Mouse (Mus musculus): ENCODE data around the gene Eng.

Eng gene

DNA sequence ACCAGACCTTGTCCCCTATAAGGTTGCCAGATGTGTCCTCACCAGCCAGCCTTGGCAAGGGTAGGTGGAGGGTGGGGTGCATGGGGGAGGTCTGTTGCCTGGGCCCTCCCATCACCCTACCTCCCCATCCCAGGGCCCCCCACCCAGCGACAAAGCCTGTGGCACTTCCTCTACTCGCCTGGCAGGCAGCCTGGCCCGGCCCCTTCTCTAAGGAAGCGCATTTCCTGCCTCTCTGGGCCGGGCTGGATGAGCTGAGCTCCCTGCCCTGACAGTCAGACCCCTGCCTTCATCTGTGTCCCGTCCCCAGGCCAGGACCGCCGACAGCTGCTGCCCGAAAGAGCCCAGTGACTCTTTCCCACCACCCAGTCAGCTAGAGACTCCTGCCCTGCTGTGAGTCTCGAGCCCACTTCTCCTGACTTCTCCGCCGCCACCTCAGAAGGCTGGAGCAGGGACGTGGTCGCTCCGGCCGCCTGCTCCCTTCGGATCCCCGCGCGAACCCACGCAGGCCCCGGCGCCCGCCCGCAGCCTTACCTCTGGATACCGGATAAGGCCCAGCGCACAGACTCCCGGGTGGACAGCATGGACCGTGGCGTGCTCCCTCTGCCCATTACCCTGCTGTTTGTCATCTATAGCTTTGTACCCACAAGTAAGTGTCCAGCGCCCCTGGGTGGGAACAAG lies at the start of gene Eng:
TSS of gene Eng (plus strand) at position 217 of the 678 bp plus-strand sequence.
- no peak for DNase-seq (ENCODE audit: low spot score)

DNA sequence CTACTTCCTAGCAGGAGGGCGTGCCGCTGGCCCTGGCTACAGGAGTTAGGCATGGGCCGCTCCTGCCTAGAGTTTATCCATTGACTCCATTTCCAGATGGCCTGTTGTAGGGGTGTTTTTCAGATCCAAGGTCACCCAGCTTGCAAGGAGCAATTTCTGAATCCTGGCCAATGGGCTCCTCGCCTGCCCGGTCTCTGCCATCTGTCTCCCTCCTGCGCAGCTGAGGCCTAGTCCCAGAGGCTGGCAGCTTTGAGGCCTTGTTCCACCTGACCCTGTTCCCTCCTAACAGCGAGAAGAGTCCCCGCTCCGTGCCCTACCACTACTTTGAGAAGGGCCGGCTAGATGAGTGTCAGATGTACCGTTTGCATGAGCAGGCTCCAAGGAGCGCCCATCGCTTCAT lies 49.7 kb upstream of the Eng start:
- DNase-seq (ENCODE audit: low spot score), result no peak

DNA sequence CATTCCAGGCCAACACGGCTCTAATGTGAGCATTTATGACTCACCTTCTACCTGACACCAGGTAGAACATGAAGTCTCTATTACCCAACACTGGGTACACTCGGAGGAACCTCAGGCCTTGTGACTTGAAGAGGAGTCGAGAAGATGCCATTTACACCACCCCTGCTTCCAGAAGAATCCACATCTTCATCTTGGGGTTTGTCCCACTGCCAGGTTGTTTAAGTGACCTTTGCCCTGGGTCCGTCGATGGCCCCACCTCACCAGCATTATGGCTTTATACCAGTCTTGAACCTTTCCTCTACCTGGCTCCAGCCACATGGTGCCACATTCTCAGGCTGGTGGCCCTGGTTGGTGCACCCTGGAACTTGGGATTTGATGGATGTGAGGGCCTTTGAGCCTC lies 49.1 kb upstream of the Eng start:
- DNase-seq (ENCODE audit: low spot score), result no peak

DNA sequence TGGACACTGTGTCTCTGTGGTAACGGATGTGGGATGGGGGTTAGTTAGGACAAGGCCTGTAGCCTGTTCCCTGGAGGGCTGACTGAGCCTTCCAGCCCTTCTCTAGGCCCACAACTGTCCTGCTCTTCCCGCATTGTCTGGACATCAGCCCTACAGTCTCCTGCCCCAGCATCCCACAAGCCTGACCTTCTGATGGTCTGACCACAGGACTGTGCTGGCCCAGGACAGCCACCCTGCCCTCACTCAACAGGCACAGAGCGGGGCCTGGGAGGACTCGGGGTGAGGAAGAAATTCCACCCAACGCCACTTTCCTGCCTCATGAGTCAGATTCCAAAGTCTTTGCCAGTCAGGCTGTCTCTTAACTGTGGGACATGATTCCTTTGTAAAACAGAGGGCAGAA lies 48.7 kb upstream of the Eng start:
- DNase-seq (ENCODE audit: low spot score), result no peak

DNA sequence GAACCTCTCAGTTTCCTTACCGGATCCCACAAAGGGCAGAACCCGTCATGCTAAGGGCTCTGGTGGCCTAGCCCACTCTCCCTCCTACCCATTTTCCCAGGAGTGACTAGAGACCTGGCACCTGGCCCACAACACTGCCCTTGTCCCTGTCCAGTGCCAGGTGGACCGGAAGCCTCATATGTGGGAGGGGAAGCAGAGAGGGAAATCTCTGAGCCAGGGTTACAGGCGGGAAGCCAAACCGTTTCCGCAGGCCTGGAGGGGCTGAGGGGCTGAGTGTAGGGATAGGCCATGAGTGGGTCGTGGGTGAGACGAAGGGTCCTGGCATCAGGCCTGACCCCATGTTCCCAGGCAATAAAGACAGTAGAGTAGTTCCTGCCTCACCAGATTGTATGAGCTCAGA lies 47.9 kb upstream of the Eng start:
- DNase-seq (ENCODE audit: low spot score), result no peak

DNA sequence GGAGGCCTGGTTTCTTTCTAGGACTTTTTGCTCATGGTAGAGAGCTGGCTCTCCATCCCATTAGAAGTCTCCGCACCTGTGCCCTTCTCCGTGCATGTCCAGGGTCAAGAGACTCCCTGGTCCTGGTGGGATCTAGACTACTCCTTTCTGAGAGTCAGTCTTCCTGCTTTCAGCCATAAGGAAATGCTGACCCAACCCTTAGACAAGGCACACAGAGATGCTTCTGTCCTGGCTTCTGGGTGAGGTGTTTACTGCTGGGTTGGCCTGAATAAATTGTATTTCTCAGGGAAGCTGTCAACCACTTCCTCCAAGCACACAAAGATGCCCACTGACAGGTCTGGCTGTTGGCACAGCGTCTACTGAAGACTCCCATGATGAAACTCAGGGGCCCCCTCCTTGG lies 47.0 kb upstream of the Eng start, which contains the start of gene St6galnac6:
TSS of gene St6galnac6 (plus strand) at position 301 of the 400 bp plus-strand sequence.
- no peak for DNase-seq (ENCODE audit: low spot score)

DNA sequence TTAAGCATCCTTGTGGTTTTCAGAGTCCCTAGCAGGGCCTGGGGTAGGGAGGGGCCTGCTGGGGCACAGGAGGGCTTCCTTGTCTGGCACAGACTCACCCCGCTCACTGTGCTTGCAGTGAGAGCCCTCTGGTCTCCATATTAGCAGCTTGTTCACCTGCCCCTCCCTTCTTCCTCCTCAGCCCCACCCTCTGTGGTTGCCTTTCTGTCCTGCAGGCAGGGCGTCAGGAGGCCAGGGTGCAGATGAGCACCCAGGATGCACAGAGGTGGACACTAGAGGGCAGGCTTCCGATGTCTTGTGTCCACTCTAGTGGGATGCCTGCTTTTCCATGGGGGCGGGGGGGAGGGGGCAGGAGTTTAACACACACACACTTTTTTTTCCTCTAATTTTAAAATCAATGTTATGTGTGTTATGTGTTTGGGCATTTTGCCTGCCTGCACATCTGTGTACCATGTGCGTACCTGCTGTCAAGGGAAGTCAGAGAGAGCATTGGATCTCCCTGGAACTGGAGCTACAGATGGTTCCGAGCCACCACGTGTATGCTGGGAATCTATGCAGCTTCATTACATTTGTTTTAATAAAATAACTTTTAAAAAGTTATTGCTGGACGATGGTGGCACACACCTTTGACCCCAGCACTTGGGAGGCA lies 44.9 kb upstream of the Eng start:
- DNase-seq (ENCODE audit: low spot score), result peak; percentile 61

DNA sequence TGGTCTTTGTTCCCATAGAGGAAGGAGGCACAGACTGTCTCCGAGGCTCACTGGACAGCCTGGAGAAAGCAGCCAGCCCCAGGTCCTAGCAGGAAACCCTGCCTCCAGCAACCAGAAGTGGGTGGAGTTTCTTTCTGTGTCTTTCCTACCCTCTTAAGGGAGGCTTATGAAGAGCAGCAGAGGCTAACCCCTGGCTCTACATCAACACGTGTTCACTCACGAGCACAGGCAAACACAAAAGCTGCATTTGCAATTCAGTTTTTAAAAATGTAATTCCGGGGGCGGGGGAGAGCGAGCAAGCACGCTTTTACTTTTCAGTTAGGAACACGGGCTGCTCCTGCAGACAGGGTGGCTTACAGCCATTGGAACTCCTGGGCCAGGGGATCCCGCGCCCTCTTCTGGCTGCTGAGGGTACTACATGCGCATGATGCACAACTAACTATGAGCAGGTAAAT lies 43.8 kb upstream of the Eng start:
- DNase-seq (ENCODE audit: low spot score), result peak; percentile 83

DNA sequence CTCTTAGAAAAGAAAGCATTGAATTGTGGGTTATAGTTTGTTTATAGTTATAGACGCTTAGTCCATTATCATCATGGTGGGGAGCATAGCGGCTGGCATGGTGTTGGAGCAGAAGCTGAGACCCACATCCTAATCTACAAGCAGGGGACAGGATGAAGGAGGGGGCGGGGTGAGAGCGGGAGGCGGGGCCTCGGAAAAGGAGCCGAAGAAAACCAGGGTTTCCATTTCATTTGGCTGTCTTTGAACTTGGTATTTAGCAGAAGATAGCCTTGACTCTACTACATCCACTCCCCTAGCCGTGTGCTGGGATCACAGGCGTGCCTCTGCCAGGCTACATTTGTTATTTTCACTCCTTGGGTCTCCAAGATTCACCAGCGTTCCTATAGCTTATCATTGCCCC lies 41.8 kb upstream of the Eng start:
- DNase-seq (ENCODE audit: low spot score), result no peak

DNA sequence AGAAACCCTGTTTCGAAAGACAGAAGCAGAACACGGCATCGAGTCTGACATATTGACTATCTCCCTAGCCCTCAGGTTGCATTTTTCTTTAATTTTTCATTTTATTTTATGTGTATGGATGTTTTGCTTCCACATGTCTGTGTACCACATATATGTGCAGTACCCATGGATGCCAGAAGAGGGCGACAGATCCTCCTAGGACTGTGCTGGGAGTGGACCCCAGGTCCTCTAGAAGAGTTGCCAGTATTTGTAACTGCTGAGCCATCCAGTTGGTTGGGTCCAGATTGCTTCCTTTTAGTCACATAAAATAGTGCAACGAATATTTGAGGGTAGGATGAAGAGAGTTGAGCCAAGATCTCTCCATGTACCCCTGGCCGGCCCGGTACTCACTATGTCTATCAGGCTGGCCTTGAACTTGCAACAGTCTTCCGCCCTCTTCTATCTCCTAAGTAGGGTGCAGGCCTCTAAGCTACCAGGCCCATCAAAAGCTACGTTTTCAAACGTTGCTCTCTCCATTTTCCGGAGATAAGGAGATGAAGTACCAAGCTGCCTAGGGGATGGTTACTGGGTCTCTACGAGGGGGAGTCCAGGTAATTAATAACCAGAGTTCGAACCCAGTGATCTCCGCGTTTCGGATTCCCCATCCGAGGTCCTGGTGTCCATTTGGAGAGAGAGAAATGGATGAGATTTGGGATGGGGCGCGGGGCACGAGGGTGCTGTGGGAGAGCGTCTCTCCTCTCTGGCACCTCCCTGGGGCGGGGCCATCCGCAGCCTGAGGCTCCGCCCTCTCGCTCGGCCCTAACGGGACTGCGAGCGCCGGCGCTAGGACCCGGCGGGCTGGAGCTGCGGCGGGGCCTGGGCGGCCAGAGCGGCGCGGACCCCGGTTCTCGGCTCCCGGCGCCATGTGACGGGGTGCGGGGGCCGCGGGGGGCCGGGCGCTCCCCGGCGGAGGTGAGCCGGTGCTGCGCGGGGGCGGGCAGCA lies 39.9 kb upstream of the Eng start:
- DNase-seq (ENCODE audit: low spot score), result peak; percentile 89

DNA sequence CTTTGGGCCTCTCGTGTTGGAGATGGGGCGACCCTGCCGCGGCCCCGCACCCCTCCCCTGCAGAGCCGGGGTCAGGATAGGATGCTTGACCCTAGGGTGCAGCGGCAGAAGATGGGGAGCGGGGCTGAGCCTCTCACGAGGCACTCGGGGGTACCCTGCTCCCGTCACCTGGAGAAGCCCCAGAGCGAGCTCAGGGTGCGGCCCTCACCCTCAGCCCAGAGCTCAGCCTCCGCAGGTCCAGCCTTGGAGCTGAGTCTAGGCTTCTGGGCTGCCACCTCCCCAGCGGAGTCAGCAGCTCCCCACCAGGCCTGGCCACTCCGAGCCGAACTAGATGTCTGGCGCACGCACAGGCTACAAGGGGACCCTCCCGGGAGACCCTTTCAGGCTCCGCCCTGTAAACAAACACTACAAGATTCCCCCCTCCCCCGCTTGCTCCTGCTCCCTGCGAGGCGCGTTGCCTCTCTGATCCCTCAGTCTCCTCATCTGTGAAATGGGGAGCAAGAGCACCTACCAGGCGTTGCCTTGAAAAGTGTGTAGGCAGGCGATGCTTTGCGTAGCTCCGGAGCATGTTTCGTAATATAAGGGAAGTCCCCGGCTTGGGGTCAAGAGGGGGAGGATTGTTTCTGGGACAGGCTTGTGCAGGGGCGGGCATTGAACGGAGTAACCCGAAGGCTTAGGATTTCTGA lies 39.0 kb upstream of the Eng start:
- DNase-seq (ENCODE audit: low spot score), result peak; percentile 50

DNA sequence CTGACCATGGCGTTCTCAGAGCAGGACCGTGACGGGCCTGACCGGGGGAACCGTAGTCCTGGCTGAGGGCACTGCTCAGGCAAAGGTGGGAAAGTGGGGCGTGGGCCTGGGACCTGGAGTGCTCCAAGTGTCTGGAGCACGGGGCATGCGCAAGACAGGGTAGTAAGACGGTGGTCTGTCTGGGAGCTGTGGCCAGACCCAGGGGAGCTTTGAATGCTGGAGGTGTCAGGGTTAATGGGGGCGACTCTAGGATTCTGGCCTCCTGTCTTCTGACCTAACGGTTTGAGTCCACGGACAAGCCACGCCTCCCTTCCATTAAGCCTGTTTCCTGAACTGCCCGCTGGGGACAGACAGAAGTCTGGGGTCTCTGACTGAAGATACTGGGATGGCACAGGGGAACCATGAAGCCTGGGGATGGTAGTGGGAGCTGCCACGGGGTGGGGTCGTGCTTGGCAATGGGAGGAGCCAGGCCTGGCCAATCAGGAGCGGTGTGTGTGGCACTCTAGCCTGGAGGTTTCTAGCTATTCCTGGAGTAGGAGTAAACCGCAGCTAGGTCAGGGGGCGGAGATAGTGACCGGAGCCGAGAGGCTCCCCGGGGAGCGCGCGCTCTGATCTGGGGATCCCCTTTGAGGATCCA lies 38.1 kb upstream of the Eng start:
- peak; percentile 80 for DNase-seq (ENCODE audit: low spot score)

DNA sequence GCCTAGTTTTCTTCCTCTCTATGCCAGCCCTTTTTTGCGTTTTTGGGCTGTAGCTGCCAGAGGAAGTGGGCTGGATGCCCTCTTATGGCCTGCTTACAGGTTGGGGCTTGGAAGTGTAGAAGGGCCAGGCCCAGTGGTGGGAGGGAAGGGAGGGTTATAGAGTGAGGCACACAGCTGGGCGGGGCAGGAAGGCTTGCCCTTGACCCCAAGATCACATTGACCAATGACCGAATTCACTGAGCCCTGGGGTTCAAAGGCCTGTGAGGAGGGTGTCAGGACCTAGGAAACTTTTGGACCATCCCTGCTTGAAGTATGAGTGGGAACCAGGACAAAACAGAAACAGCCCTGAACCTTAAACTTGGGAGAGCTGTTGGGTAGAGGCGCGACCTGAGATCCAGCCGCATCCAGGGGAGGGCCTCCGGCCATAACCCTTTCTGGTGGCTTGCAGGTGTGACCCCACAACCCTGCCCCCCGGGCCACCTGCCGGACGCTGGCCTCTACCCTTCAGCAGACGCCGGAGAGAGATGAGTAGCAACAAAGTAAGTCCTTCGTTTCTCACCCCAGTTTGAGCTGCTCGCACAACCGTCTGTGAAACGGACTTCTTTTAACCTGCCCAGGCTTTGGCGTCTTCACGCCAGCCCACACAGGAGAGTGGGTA lies 37.5 kb upstream of the Eng start:
- no peak for DNase-seq (ENCODE audit: low spot score)

DNA sequence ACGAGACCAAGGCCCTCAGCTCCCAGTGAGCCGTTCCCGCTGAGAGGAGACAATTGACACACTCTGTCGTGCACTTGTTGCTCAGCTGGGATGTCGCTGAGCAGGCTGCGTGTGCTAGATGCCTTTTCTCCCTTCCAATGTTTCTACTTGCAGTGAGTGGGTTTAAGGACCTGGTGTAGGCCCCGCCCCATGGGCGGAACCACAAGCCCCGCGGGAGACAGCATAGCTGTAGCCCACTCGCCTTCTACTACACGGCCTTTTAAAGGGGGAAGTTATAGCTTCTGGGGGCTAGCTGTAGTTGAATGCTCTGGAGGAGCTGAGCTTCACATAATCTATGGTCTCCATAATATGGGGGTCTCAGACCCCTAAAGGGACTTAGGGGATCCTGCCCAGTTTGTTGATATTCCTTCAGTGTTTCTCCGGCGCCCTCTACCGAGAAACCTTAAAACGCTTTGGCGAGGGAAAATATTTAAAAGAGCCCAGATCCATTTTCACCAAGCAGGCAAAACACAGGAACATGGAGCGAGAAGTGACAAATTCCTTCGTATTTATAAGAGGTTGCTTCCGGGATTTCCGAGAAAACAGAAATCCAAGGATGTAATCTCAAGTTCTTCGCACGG lies 35.7 kb upstream of the Eng start:
- peak; percentile 72 for DNase-seq (ENCODE audit: low spot score)

DNA sequence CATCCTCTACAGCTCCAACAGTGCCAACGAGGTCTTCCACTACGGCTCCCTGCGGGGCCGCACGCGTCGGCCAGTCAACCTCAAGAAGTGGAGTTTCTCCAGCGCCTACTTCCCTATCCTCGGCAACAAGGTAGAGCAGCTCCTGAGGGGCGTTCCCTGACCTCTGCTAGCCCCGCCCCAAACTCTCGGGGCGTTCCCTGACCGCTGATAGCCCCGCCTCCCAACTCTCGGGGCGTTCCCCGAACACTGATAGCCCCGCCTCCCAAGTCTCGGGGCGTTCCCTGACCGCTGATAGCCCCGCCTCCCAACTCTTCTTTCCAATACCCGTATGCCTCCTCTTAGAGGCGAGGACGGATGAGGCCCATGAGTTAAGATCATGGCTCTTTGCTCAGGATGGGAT lies 34.1 kb upstream of the Eng start:
- no peak for DNase-seq (ENCODE audit: low spot score)

DNA sequence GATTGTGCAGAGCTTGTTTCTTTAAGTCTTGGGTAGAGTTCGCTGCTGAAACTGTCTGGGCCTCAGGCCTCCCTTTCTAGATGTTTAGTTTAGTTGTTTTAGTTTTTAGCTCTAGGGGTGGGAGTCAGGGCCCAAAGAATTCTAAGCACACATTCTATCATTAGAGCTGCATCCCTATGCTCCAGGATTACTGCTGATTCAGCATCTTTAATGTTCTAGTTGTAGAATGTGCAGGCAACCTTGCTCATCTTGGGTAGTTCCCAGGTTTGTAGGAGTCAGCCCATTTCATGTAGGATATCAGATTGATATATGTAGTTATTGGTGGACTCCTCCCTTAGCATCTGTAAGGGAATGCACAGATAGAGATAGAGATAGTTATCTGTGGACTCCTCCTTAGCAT lies 29.3 kb upstream of the Eng start:
- DNase-seq (ENCODE audit: low spot score), result no peak

DNA sequence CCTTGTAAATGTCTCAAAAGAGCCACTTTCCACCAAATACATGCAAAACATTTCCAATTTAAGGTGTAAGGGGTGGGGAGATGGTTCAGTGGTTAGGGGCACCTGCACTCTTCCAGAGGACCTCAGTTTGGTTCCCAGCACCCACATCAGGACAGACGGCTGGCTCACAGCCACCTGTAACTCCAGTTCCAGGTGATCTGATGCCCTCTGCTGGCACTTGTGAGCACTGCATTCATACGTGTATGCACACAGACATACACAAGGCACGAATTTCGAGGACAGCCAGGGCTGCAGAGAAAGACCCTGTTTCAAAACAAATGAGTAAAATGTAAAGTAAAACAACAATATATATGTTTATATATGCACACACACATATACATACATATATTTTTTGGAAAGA lies 28.8 kb upstream of the Eng start:
- peak; percentile 41 for DNase-seq (ENCODE audit: low spot score)

DNA sequence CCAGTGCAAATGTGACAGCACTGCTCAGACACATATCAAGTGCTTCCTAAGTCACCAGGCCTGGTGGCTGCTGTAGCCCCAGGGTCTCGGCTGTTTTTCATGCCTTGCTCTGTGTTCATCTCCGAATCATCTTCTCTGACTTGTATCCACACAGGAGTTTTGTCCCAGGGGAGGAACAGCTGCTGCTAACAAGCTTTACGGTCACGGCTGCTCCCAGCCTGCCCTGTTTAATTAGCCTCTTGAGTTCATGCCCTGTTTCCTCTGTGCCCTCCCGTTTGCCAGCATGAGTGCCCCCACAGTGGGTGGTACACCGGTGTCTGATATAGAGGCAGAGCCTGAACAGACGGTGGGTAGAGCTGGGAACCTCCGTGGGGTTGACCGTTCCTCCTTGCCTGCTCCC lies 28.3 kb upstream of the Eng start:
- DNase-seq (ENCODE audit: low spot score), result peak; percentile 74

DNA sequence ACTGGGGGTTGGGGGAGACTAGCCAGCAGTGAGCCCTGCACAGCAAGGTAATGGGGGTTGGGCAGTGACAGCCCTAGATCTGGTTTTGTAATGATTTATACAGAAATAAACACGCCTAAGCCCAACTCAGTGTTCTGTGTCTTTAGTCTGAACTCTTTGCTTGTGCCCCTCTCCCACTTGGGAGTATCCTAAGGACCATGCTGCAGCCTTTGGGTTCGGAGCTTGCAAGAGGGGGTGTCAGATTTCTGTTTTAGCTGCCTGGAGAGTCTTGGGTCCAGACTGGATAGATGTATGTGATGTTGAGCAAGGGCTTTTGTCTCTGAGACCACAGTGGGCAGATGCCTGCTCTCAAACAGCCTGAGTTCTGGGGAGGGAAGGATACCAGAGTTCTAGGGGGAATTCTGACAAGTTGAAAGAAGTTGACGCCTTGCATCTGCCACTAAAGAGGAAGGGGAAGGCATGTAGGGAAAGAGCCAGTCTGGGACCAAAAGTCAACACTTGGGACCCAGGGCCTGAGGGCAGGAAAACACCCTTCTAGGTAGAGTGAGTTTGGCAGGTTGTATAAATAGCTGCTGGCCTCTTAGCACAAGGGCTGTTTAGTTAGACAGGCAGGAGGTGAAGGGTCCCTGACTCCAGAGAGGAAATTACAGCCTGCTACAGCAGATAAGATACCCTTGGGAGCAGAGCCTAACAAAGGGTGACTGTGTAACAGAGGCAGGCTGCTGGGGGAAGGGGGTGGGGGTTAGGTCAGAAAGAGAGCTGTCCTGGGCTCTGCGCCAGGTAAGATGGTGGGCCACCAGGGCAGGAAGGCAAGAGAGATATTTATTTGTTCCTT lies 25.5 kb upstream of the Eng start:
- DNase-seq (ENCODE audit: low spot score), result no peak

DNA sequence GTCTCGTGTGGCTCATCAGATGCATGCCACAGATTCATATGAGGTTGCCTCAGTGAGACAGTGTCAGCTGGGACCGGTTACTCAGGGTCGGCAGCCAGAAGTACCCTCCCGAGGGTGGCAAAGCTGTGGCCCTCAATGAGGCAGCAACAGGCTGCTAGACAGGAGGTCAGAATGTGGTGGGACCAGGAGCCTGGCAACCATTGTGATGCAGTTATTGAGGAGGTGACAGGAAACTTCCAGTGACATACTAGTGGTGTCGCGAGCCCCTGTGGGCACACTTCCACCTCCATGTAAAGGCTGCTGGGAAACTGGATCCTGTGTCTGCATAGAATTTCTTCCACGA lies 24.9 kb upstream of the Eng start, which contains the start of gene Ak1:
TSS of gene Ak1 (plus strand) at position 242 of the 343 bp plus-strand sequence.
- no peak for DNase-seq (ENCODE audit: low spot score)

All from retina, embryonic 14.5 days (tissue).